Mouse (Mus musculus) heart, adult 11 months (tissue): ENCODE data around the gene Cdv3.

Experiments used
- DNase-seq: peaks from one replicate; pipeline ENCODE4 v3.0.0; 2022

Cdv3 gene

GRCm38 (mm10) chr9:103369951-103370350 lies 4.3 kb upstream of the Cdv3 start:
- no peak for DNase-seq

- DNase-seq: peak; percentile 67
Measured at GRCm38 (mm10) chr9:103366356-103366755, 716 bp upstream of the Cdv3 start.

- DNase-seq: peak; percentile 98
Measured at GRCm38 (mm10) chr9:103364601-103365289, 895 bp downstream of the Cdv3 start.

GRCm38 (mm10) chr9:103363730-103364417 lies 1.8 kb downstream of the Cdv3 start:
- peak; percentile 87 for DNase-seq

GRCm38 (mm10) chr9:103363088-103363487 lies 2.6 kb downstream of the Cdv3 start:
- peak; percentile 62 for DNase-seq

- DNase-seq: peak; percentile 18
Measured at GRCm38 (mm10) chr9:103360642-103361041, 5.0 kb downstream of the Cdv3 start.

GRCm38 (mm10) chr9:103358545-103358944 lies 7.1 kb downstream of the Cdv3 start:
- peak; percentile 31 for DNase-seq

GRCm38 (mm10) chr9:103357893-103358292 lies 7.7 kb downstream of the Cdv3 start:
- peak; percentile 76 for DNase-seq

GRCm38 (mm10) chr9:103353500-103354260 lies 12.0 kb downstream of the Cdv3 start:
- DNase-seq: peak; percentile 74

GRCm38 (mm10) chr9:103348791-103349190 lies 16.8 kb downstream of the Cdv3 start:
- peak; percentile 37 for DNase-seq

GRCm38 (mm10) chr9:103347996-103348490 lies 17.6 kb downstream of the Cdv3 start:
- peak; percentile 55 for DNase-seq

- peak; percentile 21 for DNase-seq
Measured at GRCm38 (mm10) chr9:103347045-103347444, 18.6 kb downstream of the Cdv3 start.

GRCm38 (mm10) chr9:103336912-103337311 lies 28.7 kb downstream of the Cdv3 start:
- DNase-seq: peak; percentile 85

- no peak for DNase-seq
Measured at GRCm38 (mm10) chr9:103332663-103333062, 33.0 kb downstream of the Cdv3 start.

GRCm38 (mm10) chr9:103326449-103326848 lies 39.2 kb downstream of the Cdv3 start:
- DNase-seq: no peak

- DNase-seq: no peak
Measured at GRCm38 (mm10) chr9:103324678-103325077, 41.0 kb downstream of the Cdv3 start.

- no peak for DNase-seq
Measured at GRCm38 (mm10) chr9:103309832-103310231, 55.8 kb downstream of the Cdv3 start.

GRCm38 (mm10) chr9:103305332-103306041 lies 60.2 kb downstream of the Cdv3 start:
- DNase-seq: no peak

- DNase-seq: peak; percentile 99
Measured at GRCm38 (mm10) chr9:103304927-103305326, 60.7 kb downstream of the Cdv3 start, which contains the start of the genes 1300017J02Rik and Topbp1. 1300017J02Rik (minus strand) TSS chr9:103305082. Topbp1 (plus strand) TSS chr9:103305215.
